Mouse (Mus musculus) bone marrow macrophage, adult 2 months (primary cell): ENCODE data around the gene Gls2. TPM values are rescaled to one million over a fixed set of nuclear protein-coding genes. Genes with fewer than 3 reads are reported as not detected.

Source experiments
- H3K27ac ChIP-seq: 2 replicates; pipeline ENCODE4 v1.5.1; 2012; ENCODE audit warnings: low read depth, low read length; ENCODE audit not compliant: insufficient read depth
- H3K4me1 ChIP-seq: 2 replicates; pipeline ENCODE4 v1.6.1; 2012; ENCODE audit warnings: low read length; ENCODE audit not compliant: control insufficient read depth, insufficient read depth
- H3K4me3 ChIP-seq: 2 replicates; pipeline ENCODE4 v1.5.1; 2012; ENCODE audit warnings: mild to moderate bottlenecking, low read length, moderate library complexity; ENCODE audit not compliant: insufficient read depth
- CTCF ChIP-seq: IDR thresholded peaks from 2 replicates; pipeline ENCODE4 v1.5.1; 2012; ENCODE audit warnings: low read depth, mild to moderate bottlenecking, low read length, moderate library complexity
- POLR2A ChIP-seq: IDR thresholded peaks from 2 replicates; pipeline ENCODE4 v1.6.1; 2012; ENCODE audit warnings: mild to moderate bottlenecking, low read depth, low read length, borderline replicate concordance
- polyA plus RNA-seq: library from polyadenylated mRNA; stranded (reverse); fragments of >200 nt; gene quantifications from 2 replicates; pipeline ENCODE4 v1.2.4, GENCODE M21; 2012; ENCODE audit not compliant: missing spikeins, insufficient read depth, insufficient read length

The Gls2 gene
- polyA plus RNA-seq, 1 experiment, result not detected

DNA sequence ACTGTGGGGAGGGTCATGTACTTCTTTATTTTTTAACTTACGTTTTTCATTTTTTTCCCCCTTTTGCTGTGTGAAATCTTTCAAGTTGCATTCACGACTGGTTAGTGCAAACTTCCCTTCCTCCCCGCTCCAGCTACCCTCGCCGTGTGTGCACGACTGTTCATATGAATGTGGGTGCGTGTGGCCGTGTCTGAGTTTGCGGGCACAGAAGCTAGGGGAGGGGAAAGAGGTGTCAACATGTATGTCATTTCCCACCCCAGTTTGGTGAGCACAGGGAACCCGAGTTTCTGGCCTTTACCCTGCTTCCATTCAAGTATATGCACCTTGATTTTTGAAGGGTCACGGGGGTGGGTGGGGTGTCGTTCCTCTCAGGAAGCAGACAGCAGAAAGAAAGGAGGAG lies 36.3 kb downstream of the Gls2 start:
- Histone ChIP-seq H3K27ac (no peak overlapping the region), H3K4me1 (peaks cover 31% of the 10 kb centered on the region), H3K4me3 (no peak overlapping the region)
- TF ChIP-seq CTCF, result no peak
- no peak for TF ChIP-seq POLR2A

DNA sequence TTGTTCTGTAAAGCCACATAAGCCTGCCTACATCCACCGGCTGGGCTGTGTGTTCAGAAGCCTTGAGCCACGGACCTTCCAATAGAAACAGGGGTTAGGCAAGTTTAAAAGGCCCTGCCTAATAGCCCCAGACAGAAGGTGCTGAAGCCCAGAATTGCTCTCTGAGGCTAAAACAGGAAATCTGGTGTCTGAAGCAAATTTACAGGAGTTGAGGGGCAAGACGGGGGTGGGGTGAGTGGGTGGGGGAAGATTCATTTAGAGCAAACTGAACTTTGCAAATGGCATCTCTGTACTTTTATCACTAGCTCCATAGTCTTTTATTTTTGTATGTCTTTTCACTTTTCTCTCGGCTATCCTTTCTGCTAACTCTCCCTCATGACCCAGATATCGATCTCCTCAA lies 36.9 kb downstream of the Gls2 start:
- Histone ChIP-seq H3K4me3 (peak overlapping the region; percentile 82), H3K27ac (peak overlapping the region; percentile 71)

DNA sequence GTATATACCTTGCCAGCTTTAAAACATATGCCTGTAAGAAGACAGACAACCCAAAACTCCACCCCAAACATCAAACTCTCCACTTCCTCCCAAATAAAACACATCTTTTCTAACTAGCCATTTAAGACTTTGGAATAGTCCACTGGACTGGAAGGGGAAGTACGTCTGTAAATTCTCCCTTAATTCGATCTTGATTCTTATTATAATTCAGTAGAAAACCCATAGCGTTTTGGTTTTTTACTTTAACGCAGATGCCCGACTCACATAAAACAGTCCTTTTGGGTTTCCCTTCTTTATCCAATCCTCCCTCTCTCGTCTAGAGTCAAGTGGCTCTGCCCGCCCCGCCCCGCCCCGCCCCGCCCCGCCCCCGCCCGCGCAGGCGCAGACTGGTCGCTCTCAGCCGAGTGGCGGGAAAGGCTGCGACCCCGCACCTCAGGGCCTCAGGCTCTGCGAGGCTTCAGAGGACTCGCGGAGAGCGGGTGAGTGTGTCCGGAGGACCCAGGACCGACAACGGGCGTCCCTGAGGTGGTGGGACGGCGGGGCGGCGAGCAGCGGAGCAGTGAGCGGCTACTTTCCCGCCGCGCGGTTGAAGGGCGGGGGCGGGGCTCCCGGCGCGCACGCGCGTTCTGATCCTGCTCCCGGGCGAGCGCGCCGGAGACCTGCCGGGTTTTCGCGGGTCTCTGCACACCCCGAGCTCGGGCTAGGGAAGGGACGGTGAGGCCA lies 37.6 kb downstream of the Gls2 start, which contains the start of gene Timeless:
Gene Timeless, plus strand, starts transcription at position 369 of the 723 bp plus-strand sequence.
- H3K4me3 ChIP-seq, result peak within 1 kb of the TSS; percentile 82
- H3K27ac ChIP-seq, result peak within 1 kb of the TSS; percentile 71
- TF ChIP-seq CTCF (no peak), POLR2A (no peak)
- peaks cover 35% of the 10 kb centered on the region for H3K4me1 ChIP-seq

More for the DNA sequence above, 36.9 kb downstream of the Gls2 start:
- H3K4me1 ChIP-seq, result peaks cover 31% of the 10 kb centered on the region
- no peak for TF ChIP-seq CTCF
- no peak for TF ChIP-seq POLR2A

DNA sequence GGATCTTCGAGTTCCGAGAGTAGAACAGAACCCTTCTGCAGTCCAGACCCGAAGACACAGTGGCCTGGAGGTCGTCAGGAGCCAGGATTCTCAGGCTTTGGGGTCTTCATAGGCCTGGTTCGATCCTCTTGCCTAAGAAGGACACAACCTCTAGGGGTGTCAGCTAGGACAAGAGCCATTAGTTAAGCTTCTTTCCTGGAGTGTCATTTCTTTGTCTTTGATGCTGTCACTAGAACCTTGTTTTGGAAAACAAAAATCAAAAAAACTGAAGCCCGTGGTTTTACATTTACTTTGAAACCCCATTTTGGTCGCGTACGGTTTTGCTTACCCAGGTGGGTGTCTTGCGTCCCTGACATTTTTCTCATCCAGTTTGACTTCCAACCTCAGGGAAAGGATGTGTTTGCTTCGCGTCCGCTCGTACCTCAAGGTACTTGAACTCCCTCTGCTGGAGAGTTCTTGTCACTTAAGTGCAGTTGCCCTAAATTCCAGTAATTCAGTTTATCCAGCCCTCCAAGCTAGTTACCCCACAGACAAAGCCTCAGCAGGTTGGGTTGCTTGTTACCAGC lies 38.2 kb downstream of the Gls2 start:
- Histone ChIP-seq H3K4me1 (peaks cover 33% of the 10 kb centered on the region), H3K27ac (peak overlapping the region; percentile 71), H3K4me3 (peak overlapping the region; percentile 82)
- TF ChIP-seq CTCF (no peak), POLR2A (no peak)

DNA sequence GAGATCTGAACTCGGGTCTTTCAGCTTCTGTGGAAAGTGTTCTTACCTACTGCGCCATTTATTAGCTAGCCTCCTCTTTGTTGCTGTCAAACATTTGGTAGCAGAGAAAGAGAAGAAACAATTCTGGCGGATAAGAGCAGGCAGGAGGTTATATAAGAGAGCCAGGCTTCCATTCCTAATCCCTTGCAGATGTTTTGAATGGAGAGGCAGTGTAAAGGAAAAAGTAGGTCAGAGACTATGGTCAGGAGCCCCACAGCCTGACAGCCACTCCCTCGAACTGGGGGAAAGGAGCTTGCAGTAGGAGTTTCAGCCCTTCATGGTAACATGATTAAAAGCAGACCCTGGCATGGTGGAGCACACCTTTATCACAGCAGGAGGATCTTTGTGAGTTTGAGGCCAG lies 42.1 kb downstream of the Gls2 start:
- Histone ChIP-seq H3K4me1 (peaks cover 31% of the 10 kb centered on the region), H3K27ac (no peak overlapping the region), H3K4me3 (no peak overlapping the region)
- TF ChIP-seq CTCF (no peak), POLR2A (no peak)

DNA sequence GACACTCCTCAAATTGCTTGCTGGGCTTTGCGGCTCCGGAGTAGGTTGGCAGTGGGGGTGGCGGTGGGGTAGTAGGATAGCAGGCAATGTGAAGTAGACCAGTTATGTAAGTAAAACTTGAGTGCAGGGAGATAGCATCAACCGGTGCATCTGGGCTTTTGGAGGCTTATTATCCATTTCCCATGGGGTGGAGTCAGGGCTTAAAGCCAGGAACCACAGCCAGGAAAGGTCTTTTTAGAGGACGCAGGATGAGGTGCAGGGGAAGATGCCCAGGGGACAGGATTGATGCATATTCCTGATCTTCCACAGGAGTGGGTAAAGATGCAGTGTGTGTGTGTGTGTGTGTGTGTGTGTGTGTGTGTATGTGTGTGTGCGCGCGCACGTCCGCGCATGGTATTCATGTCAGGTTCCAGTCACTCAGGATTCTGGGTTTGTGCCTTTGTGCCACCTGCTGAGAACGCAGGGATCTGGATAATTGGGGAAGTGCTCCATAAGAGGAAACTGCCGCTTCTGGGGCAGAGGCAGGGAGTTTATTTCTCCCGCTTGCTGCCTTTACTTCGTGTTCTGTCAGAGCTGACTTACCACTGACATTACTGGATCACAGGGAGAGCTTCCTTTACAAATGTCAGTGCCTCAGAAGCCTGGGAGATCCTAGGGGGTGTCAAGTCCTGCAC lies 43.7 kb downstream of the Gls2 start:
- TF ChIP-seq CTCF (no peak), POLR2A (no peak)
- H3K27ac ChIP-seq, result peak overlapping the region; percentile 43
- no peak overlapping the region for H3K4me3 ChIP-seq
- peaks cover 29% of the 10 kb centered on the region for H3K4me1 ChIP-seq

DNA sequence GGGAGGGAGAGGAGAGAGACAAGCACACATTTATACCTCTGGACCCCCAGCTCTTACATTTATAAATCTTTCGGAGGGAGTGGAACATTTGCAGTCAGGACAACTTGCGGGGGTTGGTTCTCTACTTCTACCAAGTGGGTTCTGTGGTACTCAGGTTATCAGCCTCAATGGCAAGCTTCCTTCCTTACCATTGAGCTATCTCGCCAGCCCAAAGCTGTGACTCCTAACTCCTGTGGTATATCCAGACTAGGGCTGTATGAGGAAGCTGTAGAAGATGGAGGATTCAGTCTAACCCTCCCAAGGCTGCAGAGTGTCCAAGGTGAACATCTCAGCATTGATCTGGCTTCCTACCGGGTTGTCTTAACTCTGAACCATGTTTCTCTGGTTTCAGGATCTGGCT lies 44.9 kb downstream of the Gls2 start:
- no peak overlapping the region for H3K4me3 ChIP-seq

DNA sequence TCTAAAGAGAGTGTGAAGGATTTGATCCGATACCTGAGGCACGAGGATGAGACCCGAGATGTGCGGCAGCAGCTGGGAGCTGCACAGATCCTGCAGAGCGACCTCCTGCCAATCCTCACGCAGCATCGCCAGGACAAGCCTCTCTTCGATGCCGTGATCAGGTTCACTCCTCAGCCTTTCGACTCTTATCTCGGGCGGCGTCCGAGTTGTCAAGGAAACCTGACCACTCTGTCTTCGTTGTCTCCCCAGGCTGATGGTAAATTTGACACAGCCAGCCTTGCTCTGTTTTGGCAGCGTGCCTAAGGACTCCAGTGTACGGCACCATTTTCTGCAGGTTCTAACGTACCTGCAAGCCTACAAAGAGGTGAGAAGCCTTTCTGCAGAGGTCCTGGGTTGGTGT lies 45.9 kb downstream of the Gls2 start:
- peaks cover 16% of the 10 kb centered on the region for H3K4me1 ChIP-seq
- H3K27ac ChIP-seq, result no peak overlapping the region
- no peak overlapping the region for H3K4me3 ChIP-seq
- TF ChIP-seq CTCF, result no peak
- TF ChIP-seq POLR2A, result no peak

More for the DNA sequence above, 44.9 kb downstream of the Gls2 start:
- no peak for TF ChIP-seq CTCF
- TF ChIP-seq POLR2A, result no peak
- Histone ChIP-seq H3K4me1 (peaks cover 22% of the 10 kb centered on the region), H3K27ac (no peak overlapping the region)

DNA sequence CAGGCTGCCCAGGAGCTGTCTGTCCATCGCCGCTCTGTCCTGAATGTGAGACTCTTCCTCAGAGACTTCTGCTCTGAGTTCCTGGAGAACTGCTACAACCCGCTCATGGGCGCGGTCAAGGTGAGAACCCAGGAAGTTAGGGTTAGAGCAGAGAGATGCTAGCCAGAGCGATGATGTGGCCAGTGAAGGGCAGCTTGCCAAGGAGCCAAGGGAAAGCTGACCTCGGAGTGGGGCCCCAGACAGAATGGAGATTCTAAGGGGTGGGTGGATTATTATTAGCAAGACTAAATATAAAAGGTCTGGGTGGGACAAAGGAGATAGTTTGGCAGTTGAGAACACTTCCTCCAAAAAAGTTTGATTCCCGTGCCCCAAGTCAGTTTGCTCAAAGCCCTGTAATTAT lies 49.0 kb downstream of the Gls2 start:
- H3K4me1 ChIP-seq, result peaks cover 6% of the 10 kb centered on the region
- no peak overlapping the region for H3K4me3 ChIP-seq
- TF ChIP-seq POLR2A, result no peak
- TF ChIP-seq CTCF, result no peak
- H3K27ac ChIP-seq, result no peak overlapping the region

DNA sequence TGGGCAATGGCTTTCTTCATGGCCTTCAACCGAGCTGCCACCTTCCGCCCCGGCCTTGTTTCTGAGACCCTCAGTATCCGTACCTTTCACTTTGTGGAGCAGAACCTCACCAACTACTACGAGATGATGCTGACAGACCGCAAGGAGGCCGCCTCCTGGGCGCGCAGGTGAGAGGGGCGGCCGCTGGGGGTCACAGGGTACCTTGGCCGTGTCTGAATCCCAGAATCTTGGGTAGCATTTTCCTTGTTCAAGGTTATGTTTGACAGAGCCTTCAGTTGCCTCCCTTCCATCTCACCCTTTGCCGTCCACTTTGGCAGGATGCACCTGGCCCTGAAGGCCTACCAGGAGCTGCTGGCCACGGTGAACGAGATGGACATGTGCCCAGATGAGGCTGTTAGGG lies 49.9 kb downstream of the Gls2 start:
- Histone ChIP-seq H3K4me3 (no peak overlapping the region), H3K4me1 (0 out of 2 replicates have a peak, but pooled peaks cover under 1% of the 10 kb centered on the region), H3K27ac (no peak overlapping the region)
- TF ChIP-seq POLR2A (no peak), CTCF (no peak)
